Mouse (Mus musculus) cerebellum, adult 11 months (tissue): ENCODE data around the gene Prkg1.
"Not testable (repeated sequence)": the region's sequence is repeated elsewhere in the genome, so short reads cannot be mapped to it uniquely, and the experiment has no call there.

Source experiments
- DNase-seq: peaks from one replicate; pipeline ENCODE4 v3.0.0; 2022

Prkg1 gene

GRCm38 (mm10) chr19:30552260-30552659, 1212.6 kb downstream of the Prkg1 start:
- no peak for DNase-seq

- no peak for DNase-seq
Measured at GRCm38 (mm10) chr19:30549854-30550647, 1214.8 kb downstream of the Prkg1 start.

GRCm38 (mm10) chr19:30549044-30549853, 1215.6 kb downstream of the Prkg1 start, which contains the start of gene Dkk1:
Gene Dkk1, minus strand, starts transcription at chr19:30549665.
- DNase-seq = no peak

- DNase-seq = no peak
Measured at GRCm38 (mm10) chr19:30548411-30549043, 1216.3 kb downstream of the Prkg1 start.

GRCm38 (mm10) chr19:30539365-30539941, 1225.4 kb downstream of the Prkg1 start:
- DNase-seq = not testable (repeated sequence)

GRCm38 (mm10) chr19:30516771-30517170, 1248.1 kb downstream of the Prkg1 start:
- DNase-seq = no peak
